Mouse (Mus musculus) ES-CJ7 (cell line): ENCODE data around the gene Rnf40.

Experiments used
- DNase-seq: peaks from one replicate; pipeline ENCODE4 v3.0.0; 2011; ENCODE audit warnings: low read depth, low spot score

The Rnf40 gene

GRCm38 (mm10) chr7:127588011-127588871 is at the start of gene Rnf40, which contains the start of gene Ccdc189:
Rnf40 (plus strand) TSS chr7:127588767.
Ccdc189 (minus strand) TSS chr7:127588595.
- DNase-seq, result peak; percentile 99

- DNase-seq, result no peak
Observed at GRCm38 (mm10) chr7:127541671-127542070, 46.9 kb upstream of the Rnf40 start.

- DNase-seq, result no peak
Observed at GRCm38 (mm10) chr7:127549116-127549835, 39.3 kb upstream of the Rnf40 start.

- no peak for DNase-seq
Observed at GRCm38 (mm10) chr7:127551558-127551957, 37.0 kb upstream of the Rnf40 start.

GRCm38 (mm10) chr7:127560580-127560979 is 28.0 kb upstream of the Rnf40 start:
- DNase-seq, result peak; percentile 28

- DNase-seq, result no peak
Observed at GRCm38 (mm10) chr7:127561340-127561858, 27.2 kb upstream of the Rnf40 start, which contains the start of gene Tmem265. Tmem265 (plus strand) TSS chr7:127561390.

- no peak for DNase-seq
Observed at GRCm38 (mm10) chr7:127564381-127565150, 24.0 kb upstream of the Rnf40 start.

- DNase-seq, result peak; percentile 99
Observed at GRCm38 (mm10) chr7:127572895-127573471, 15.6 kb upstream of the Rnf40 start, which contains the start of gene Phkg2. Phkg2 (plus strand) TSS chr7:127573340.

- DNase-seq, result no peak
Observed at GRCm38 (mm10) chr7:127573503-127574008, 15.0 kb upstream of the Rnf40 start.

- DNase-seq, result no peak
Observed at GRCm38 (mm10) chr7:127574115-127574514, 14.5 kb upstream of the Rnf40 start.

GRCm38 (mm10) chr7:127583260-127583659 is 5.3 kb upstream of the Rnf40 start:
- no peak for DNase-seq

GRCm38 (mm10) chr7:127585031-127585430 is 3.5 kb upstream of the Rnf40 start:
- no peak for DNase-seq

- DNase-seq, result no peak
Observed at GRCm38 (mm10) chr7:127586149-127586548, 2.4 kb upstream of the Rnf40 start.

- no peak for DNase-seq
Observed at GRCm38 (mm10) chr7:127587196-127587595, 1.4 kb upstream of the Rnf40 start.

GRCm38 (mm10) chr7:127588901-127589300 is 334 bp downstream of the Rnf40 start:
- DNase-seq, result no peak

GRCm38 (mm10) chr7:127589637-127590036 is 1.1 kb downstream of the Rnf40 start:
- DNase-seq, result no peak

- DNase-seq, result no peak
Observed at GRCm38 (mm10) chr7:127591108-127591507, 2.5 kb downstream of the Rnf40 start.

- peak; percentile 80 for DNase-seq
Observed at GRCm38 (mm10) chr7:127592575-127592974, 4.0 kb downstream of the Rnf40 start.

GRCm38 (mm10) chr7:127596747-127597146 is 8.2 kb downstream of the Rnf40 start:
- DNase-seq, result no peak

GRCm38 (mm10) chr7:127600612-127601011 is 12.0 kb downstream of the Rnf40 start:
- DNase-seq, result no peak

- DNase-seq, result no peak
Observed at GRCm38 (mm10) chr7:127601735-127602134, 13.2 kb downstream of the Rnf40 start.
